10 mouse cellular contexts compared by ENCODE assay signal in the genomic region with DNA sequence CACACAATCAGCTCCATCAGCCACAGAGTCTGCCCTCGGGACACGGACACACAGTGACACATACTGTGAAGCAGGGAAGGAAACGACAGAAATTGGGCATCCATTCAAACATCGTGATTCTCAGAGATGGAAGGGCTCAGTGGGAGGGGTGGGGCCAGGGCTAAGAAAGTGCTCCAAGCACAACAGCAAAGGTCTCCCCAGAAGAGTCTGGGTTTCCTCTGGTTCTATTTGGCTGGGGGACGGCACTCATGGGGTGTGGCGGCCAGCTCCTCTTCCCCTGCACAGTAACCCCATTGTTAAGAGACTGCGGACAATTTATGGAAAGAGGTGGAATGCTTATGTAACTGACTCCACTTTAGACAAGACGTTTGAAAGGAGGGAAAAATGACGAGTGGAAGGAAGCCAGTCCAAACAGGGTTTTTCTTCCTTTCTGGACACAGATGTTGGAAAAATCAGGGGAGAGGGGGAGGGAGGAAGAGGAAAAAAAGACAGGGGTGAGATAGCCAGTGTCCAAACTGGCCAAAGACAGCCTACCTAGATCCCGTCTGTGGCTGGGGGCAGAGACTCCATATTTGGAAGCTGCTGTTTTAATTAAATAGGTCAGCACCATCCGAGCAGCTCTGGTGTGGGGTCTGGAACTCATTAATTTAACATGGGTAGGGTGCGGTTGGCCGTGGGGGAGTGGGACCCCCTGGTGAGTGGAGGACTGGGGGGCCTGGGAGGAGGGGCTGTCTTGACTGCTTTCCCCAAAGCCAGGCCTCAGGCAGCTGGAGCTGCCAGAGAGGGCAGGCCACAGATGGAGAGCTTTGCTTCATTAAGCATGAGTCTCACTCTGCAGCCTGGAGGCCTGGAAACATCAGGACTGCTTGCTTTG. TPM values are rescaled to one million over a fixed set of nuclear protein-coding genes. Genes with fewer than 3 reads are reported as not detected.
DNase-seq lines count a peak whose midpoint lies in the region; ATAC-seq and TF ChIP-seq lines count a peak whose summit lies in the region.
"Had no signal": no experiment of that assay in that cellular context is flagged by ENCODE, and none has a peak within 500 bp of the region (broad histone marks: within the 10 kb centered on the region; RNA-seq: fewer than 3 reads in every experiment).

No protein-coding gene starts in this region.

- no peak for DNase-seq in left cerebral cortex, adult 2 months (ENCODE audit: extremely low spot score in 1 of 2, low spot score in 2 of 2)
- no peak for DNase-seq in left cerebral cortex, postnatal 36 days (ENCODE audit: low spot score in 2 of 2)
- peak; percentile 95 for DNase-seq in fibroblast of lung, adult 2 months (ENCODE audit: low read depth)
- DNase-seq in kidney, postnatal 36 days = peak; percentile 40 to 66
- peak; percentile 68 for DNase-seq in neural tube, embryonic 11.5 days (ENCODE audit: low spot score)
- DNase-seq in natural killer cell, adult 2 months (ENCODE audit: low spot score in 2 of 2) = no peak

- no peak for TF ChIP-seq CTCF in left cerebral cortex, adult 2 months (IDR thresholded peaks at IDR 0.05)

- H3K36me3 ChIP-seq in heart, embryonic 15.5 days = no peaks in the 10 kb centered on the region
- H3K36me3 ChIP-seq in neural tube, embryonic 11.5 days (ENCODE audit: control insufficient read depth, insufficient read depth, low read length) = no peaks in the 10 kb centered on the region

- H3K27ac ChIP-seq in left cerebral cortex, adult 2 months = peak overlapping the region; percentile 57
- peak overlapping the region; percentile 81 for H3K27ac ChIP-seq in heart, embryonic 15.5 days
- H3K27ac ChIP-seq in neural tube, embryonic 11.5 days (ENCODE audit: low read depth, low read length) = peak overlapping the region; percentile 31

- peaks cover 19% of the 10 kb centered on the region for H3K4me1 ChIP-seq in heart, embryonic 15.5 days (replicated peaks)
- H3K4me1 ChIP-seq in neural tube, embryonic 11.5 days (ENCODE audit: control insufficient read depth, insufficient read depth, low read length) = peaks cover 8% of the 10 kb centered on the region

- intact Hi-C loops in left cerebral cortex, adult 2 months (cut with DNase I) = no loop called here
- intact Hi-C loops in left cerebral cortex, postnatal 36 days (cut with DNase I) = no loop called here

- 27% methylated on average over 13 of the region's 13 CpGs for WGBS in heart, embryonic 15.5 days
- 32% methylated on average over 13 of the region's 13 CpGs for WGBS in neural tube, embryonic 11.5 days

- H3K4me3 ChIP-seq in left cerebral cortex, adult 2 months = no peak overlapping the region
- no peak overlapping the region for H3K4me3 ChIP-seq in heart, embryonic 15.5 days
- no peak overlapping the region for H3K4me3 ChIP-seq in neural tube, embryonic 11.5 days (ENCODE audit: low read depth, low read length)
- H3K4me3 ChIP-seq: erythroblast, embryonic 14.5 days had no signal

- H3K9ac ChIP-seq in heart, embryonic 15.5 days = no peak overlapping the region
- H3K9ac ChIP-seq in neural tube, embryonic 11.5 days (ENCODE audit: low read length) = no peak overlapping the region

- peak; percentile 92 for ATAC-seq in heart, embryonic 15.5 days (replicated peaks; ENCODE audit: insufficient number of reproducible peaks, insufficient read depth, low FRiP score, low read depth)
- ATAC-seq in neural tube, embryonic 11.5 days (ENCODE audit: insufficient read depth, low FRiP score, low TSS enrichment) = peak; percentile 70
- ATAC-seq in CD4-positive, CD25-positive, alpha-beta regulatory T cell, adult 4 months = no peak

- H3K27me3 ChIP-seq in heart, embryonic 15.5 days = no peaks in the 10 kb centered on the region
- H3K27me3 ChIP-seq in neural tube, embryonic 11.5 days (ENCODE audit: control insufficient read depth, insufficient read depth, low read length) = no peaks in the 10 kb centered on the region

- no peaks in the 10 kb centered on the region for H3K9me3 ChIP-seq in heart, embryonic 15.5 days (replicated peaks)
- H3K9me3 ChIP-seq in neural tube, embryonic 11.5 days (ENCODE audit: control insufficient read depth, low read length) = no peaks in the 10 kb centered on the region

- H3K4me2 ChIP-seq in heart, embryonic 15.5 days = peak overlapping the region; percentile 11; the same call in 1 of the 2 replicates
- H3K4me2 ChIP-seq in neural tube, embryonic 11.5 days (ENCODE audit: low read depth) = no peak overlapping the region

RNA-seq across cellular contexts. Expression of a gene that starts 32.7 kb away (rescaled TPM):
- 10 to 100 TPM; 11.6 to 12.1 TPM for total RNA-seq in left cerebral cortex, adult 2 months (2021)
- total RNA-seq in left cerebral cortex, postnatal 36 days (2021) = 10 to 100 TPM; 11.1 to 17.6 TPM
- polyA plus RNA-seq in heart, embryonic 15.5 days (2015; fragmentation: Nextera tagmentation; extraction: Ambion mirVana) = 12.3 and 15.1 TPM in 2 replicates
- 19.3 and 22.8 TPM in 2 replicates for polyA plus RNA-seq in neural tube, embryonic 11.5 days (2014; fragmentation: Nextera tagmentation; extraction: Ambion mirVana)
- not detected for polyA plus RNA-seq in CD4-positive, CD25-positive, alpha-beta regulatory T cell, adult 4 months (2017; shearing (Covaris generic))
- total RNA-seq: neutrophil, adult 5-6 weeks had no signal

RNA-seq across cellular contexts. Expression of a gene that starts 51.9 kb away (rescaled TPM):
- 1 to 10 TPM in 1 of 2 experiments, under 1 TPM in 1; 0.81 to 1.3 TPM for total RNA-seq in left cerebral cortex, adult 2 months (2021)
- total RNA-seq in left cerebral cortex, postnatal 36 days (2021) = 1 to 10 TPM; 1.2 to 2.3 TPM
- 5.5 and 6.8 TPM in 2 replicates for polyA plus RNA-seq in heart, embryonic 15.5 days (2015; fragmentation: Nextera tagmentation; extraction: Ambion mirVana)
- polyA plus RNA-seq in neural tube, embryonic 11.5 days (2014; fragmentation: Nextera tagmentation; extraction: Ambion mirVana) = 8.9 and 9.2 TPM in 2 replicates
- 1 to 10 TPM; 2.9 to 3.7 TPM for polyA plus RNA-seq in CD4-positive, CD25-positive, alpha-beta regulatory T cell, adult 4 months (2017; shearing (Covaris generic))
- polyA plus RNA-seq: erythroblast, embryonic 14.5 days had no signal

Comparison
In these comparisons a context has a peak if more than half of its experiments do, and no peak if none do; other contexts are left out.
1. DNase-seq: peak in fibroblast of lung, adult 2 months (single experiment), kidney, postnatal 36 days (2 of 2) and neural tube, embryonic 11.5 days (single experiment); none in left cerebral cortex, adult 2 months (0 of 2), left cerebral cortex, postnatal 36 days (0 of 2) and natural killer cell, adult 2 months (0 of 2).
2. H3K27ac ChIP-seq: peak in every context shown above with its lines; median percentile 81 in heart, embryonic 15.5 days; 57 in left cerebral cortex, adult 2 months; 31 in neural tube, embryonic 11.5 days.
3. RNA of a gene that starts 32.7 kb away (polyA plus RNA-seq): 19.3 to 22.8 TPM in neural tube, embryonic 11.5 days and 12.3 to 15.1 TPM in heart, embryonic 15.5 days; not detected in CD4-positive, CD25-positive, alpha-beta regulatory T cell, adult 4 months; every median in the first group is over 10 times any median in the second.